Mouse (Mus musculus): ENCODE data around the gene Sobp. TPM values are rescaled to one million over a fixed set of nuclear protein-coding genes. Genes with fewer than 3 reads are reported as not detected.

Gene Sobp
- polyA plus RNA-seq, 1 experiment from 2014 or later, result 2.4 TPM

DNA sequence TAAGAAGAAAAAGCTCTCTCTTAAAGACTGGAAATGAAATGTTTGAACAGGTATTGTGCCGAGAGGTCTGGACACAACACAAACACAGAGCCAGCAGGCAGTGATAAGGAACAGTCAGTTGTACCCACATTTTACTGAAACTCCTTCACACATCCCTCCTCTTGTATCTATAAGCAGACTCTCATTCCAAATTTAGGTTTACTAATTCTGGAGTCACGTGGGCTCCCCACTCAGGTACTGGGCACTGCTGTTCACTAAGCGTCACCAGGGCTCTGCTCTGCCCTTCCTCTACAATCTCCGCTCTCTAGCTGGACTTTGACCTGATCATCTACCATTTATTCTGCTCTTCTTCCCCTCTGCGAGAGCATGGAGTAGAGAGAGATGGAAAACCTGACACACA is 15.4 kb downstream of the Sobp start:
- 0 out of 2 replicates have a peak, but pooled peaks cover 3% of the 10 kb centered on the region for H3K9me3 ChIP-seq (ENCODE audit: control insufficient read depth, low read length)
- H3K27ac ChIP-seq (replicated peaks in 1 of 2; ENCODE audit: control insufficient read depth in 1 of 2, insufficient read depth in 1 of 2, low read depth in 2 of 2, low read length in 2 of 2), result peak overlapping the region; percentile 78 to 86
- peaks cover 5% of the 10 kb centered on the region; the same call in 1 of the 2 replicates for H3K36me3 ChIP-seq (ENCODE audit: control insufficient read depth, insufficient read depth, low read length)
- peaks cover 12 to 19% of the 10 kb centered on the region in 2 experiments for H3K4me1 ChIP-seq (ENCODE audit: control insufficient read depth in 2 of 2, insufficient read depth in 2 of 2, low read length in 2 of 2)
- no peak overlapping the region; the same call in 1 of the 2 replicates for H3K4me2 ChIP-seq (ENCODE audit: low read length)
- no peak overlapping the region for H3K4me3 ChIP-seq (ENCODE audit: control insufficient read depth in 1 of 2, insufficient read depth in 1 of 2, low read depth in 1 of 2, low read length in 2 of 2)
- H3K27me3 ChIP-seq (ENCODE audit: control insufficient read depth, insufficient read depth, low read length), result no peaks in the 10 kb centered on the region
- WGBS, result 42% methylated on average over 5 of the region's 5 CpGs
- no peak overlapping the region for H3K9ac ChIP-seq (ENCODE audit: low read length)
- ATAC-seq (ENCODE audit: insufficient number of reproducible peaks, insufficient read depth, low FRiP score, low read depth), result no peak

GRCm38 (mm10) chr10:43155046-43155560 is 19.2 kb downstream of the Sobp start:
- Histone ChIP-seq H3K4me2 (ENCODE audit: low read length) (peak overlapping the region; percentile 38), H3K4me1 (ENCODE audit: control insufficient read depth in 2 of 2, insufficient read depth in 2 of 2, low read length in 2 of 2) (peaks cover 12 to 19% of the 10 kb centered on the region in 2 experiments), H3K36me3 (ENCODE audit: control insufficient read depth, insufficient read depth, low read length) (peaks cover 5% of the 10 kb centered on the region; the same call in 1 of the 2 replicates), H3K27me3 (ENCODE audit: control insufficient read depth, insufficient read depth, low read length) (no peaks in the 10 kb centered on the region), H3K4me3 (ENCODE audit: control insufficient read depth in 1 of 2, insufficient read depth in 1 of 2, low read depth in 1 of 2, low read length in 2 of 2) (no peak overlapping the region), H3K9me3 (ENCODE audit: control insufficient read depth, low read length) (no peaks in the 10 kb centered on the region), H3K27ac (replicated peaks in 1 of 2; ENCODE audit: control insufficient read depth in 1 of 2, insufficient read depth in 1 of 2, low read depth in 2 of 2, low read length in 2 of 2) (peak overlapping the region; percentile 45 to 67; a peak in 3 of 4 replicates), H3K9ac (ENCODE audit: low read length) (no peak overlapping the region)
- WGBS, result 29% methylated on average over 12 of the region's 12 CpGs
- ATAC-seq (ENCODE audit: insufficient number of reproducible peaks, insufficient read depth, low FRiP score, low read depth), result peak; percentile 54

GRCm38 (mm10) chr10:43152643-43153042 is 21.7 kb downstream of the Sobp start:
- Histone ChIP-seq H3K4me3 (ENCODE audit: control insufficient read depth in 1 of 2, insufficient read depth in 1 of 2, low read depth in 1 of 2, low read length in 2 of 2) (no peak overlapping the region), H3K9me3 (ENCODE audit: control insufficient read depth, low read length) (no peaks in the 10 kb centered on the region), H3K27me3 (ENCODE audit: control insufficient read depth, insufficient read depth, low read length) (no peaks in the 10 kb centered on the region), H3K27ac (replicated peaks in 1 of 2; ENCODE audit: control insufficient read depth in 1 of 2, insufficient read depth in 1 of 2, low read depth in 2 of 2, low read length in 2 of 2) (no peak overlapping the region), H3K4me1 (ENCODE audit: control insufficient read depth in 2 of 2, insufficient read depth in 2 of 2, low read length in 2 of 2) (peaks cover 5 to 11% of the 10 kb centered on the region in 2 experiments), H3K4me2 (ENCODE audit: low read length) (no peak overlapping the region), H3K36me3 (ENCODE audit: control insufficient read depth, insufficient read depth, low read length) (peaks cover 5% of the 10 kb centered on the region; the same call in 1 of the 2 replicates), H3K9ac (ENCODE audit: low read length) (no peak overlapping the region)
- WGBS, result 74% methylated on average over 8 of the region's 8 CpGs
- no peak for ATAC-seq (ENCODE audit: insufficient number of reproducible peaks, insufficient read depth, low FRiP score, low read depth)

GRCm38 (mm10) chr10:43148456-43148855 is 25.9 kb downstream of the Sobp start:
- WGBS, result 75% methylated on average over 11 of the region's 11 CpGs
- Histone ChIP-seq H3K9ac (ENCODE audit: low read length) (no peak overlapping the region), H3K27me3 (ENCODE audit: control insufficient read depth, insufficient read depth, low read length) (no peaks in the 10 kb centered on the region), H3K27ac (replicated peaks in 1 of 2; ENCODE audit: control insufficient read depth in 1 of 2, insufficient read depth in 1 of 2, low read depth in 2 of 2, low read length in 2 of 2) (no peak overlapping the region), H3K9me3 (ENCODE audit: control insufficient read depth, low read length) (no peaks in the 10 kb centered on the region), H3K4me3 (ENCODE audit: control insufficient read depth in 1 of 2, insufficient read depth in 1 of 2, low read depth in 1 of 2, low read length in 2 of 2) (no peak overlapping the region), H3K36me3 (ENCODE audit: control insufficient read depth, insufficient read depth, low read length) (no peaks in the 10 kb centered on the region), H3K4me2 (ENCODE audit: low read length) (no peak overlapping the region), H3K4me1 (ENCODE audit: control insufficient read depth in 2 of 2, insufficient read depth in 2 of 2, low read length in 2 of 2) (no peaks in the 10 kb centered on the region)
- no peak for ATAC-seq (ENCODE audit: insufficient number of reproducible peaks, insufficient read depth, low FRiP score, low read depth)

DNA sequence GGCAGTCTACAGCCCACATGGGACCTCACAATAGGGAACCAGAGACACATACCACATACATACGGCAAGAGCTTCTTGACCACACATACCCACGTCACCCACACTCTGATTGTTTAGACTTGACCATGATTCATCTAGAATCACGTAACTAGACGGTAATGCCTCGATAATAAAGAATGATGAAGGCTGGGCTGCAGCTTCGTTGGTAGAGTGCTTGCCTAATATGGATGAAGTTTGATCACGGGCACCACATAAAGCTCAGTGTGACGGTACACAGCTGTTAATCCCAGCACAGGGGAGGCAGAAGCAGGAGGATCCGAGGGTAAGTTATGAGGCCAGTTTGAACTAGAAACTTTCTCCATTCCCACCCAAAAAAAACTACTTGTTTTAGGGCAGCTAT is 31.2 kb downstream of the Sobp start:
- Histone ChIP-seq H3K27ac (replicated peaks in 1 of 2; ENCODE audit: control insufficient read depth in 1 of 2, insufficient read depth in 1 of 2, low read depth in 2 of 2, low read length in 2 of 2) (no peak overlapping the region), H3K27me3 (ENCODE audit: control insufficient read depth, insufficient read depth, low read length) (no peaks in the 10 kb centered on the region), H3K36me3 (ENCODE audit: control insufficient read depth, insufficient read depth, low read length) (no peaks in the 10 kb centered on the region), H3K4me2 (ENCODE audit: low read length) (no peak overlapping the region), H3K4me1 (ENCODE audit: control insufficient read depth in 2 of 2, insufficient read depth in 2 of 2, low read length in 2 of 2) (no peaks in the 10 kb centered on the region), H3K4me3 (ENCODE audit: control insufficient read depth in 1 of 2, insufficient read depth in 1 of 2, low read depth in 1 of 2, low read length in 2 of 2) (no peak overlapping the region), H3K9ac (ENCODE audit: low read length) (no peak overlapping the region), H3K9me3 (ENCODE audit: control insufficient read depth, low read length) (no peaks in the 10 kb centered on the region)
- 88% methylated on average over 9 of the region's 9 CpGs for WGBS
- no peak for ATAC-seq (ENCODE audit: insufficient number of reproducible peaks, insufficient read depth, low FRiP score, low read depth)

- WGBS, result 87% methylated on average over 11 of the region's 11 CpGs
- Histone ChIP-seq H3K4me3 (ENCODE audit: control insufficient read depth in 1 of 2, insufficient read depth in 1 of 2, low read depth in 1 of 2, low read length in 2 of 2) (no peak overlapping the region), H3K27ac (replicated peaks in 1 of 2; ENCODE audit: control insufficient read depth in 1 of 2, insufficient read depth in 1 of 2, low read depth in 2 of 2, low read length in 2 of 2) (no peak overlapping the region), H3K9me3 (ENCODE audit: control insufficient read depth, low read length) (no peaks in the 10 kb centered on the region), H3K27me3 (ENCODE audit: control insufficient read depth, insufficient read depth, low read length) (no peaks in the 10 kb centered on the region), H3K36me3 (ENCODE audit: control insufficient read depth, insufficient read depth, low read length) (no peaks in the 10 kb centered on the region), H3K9ac (ENCODE audit: low read length) (no peak overlapping the region), H3K4me2 (ENCODE audit: low read length) (no peak overlapping the region), H3K4me1 (ENCODE audit: control insufficient read depth in 2 of 2, insufficient read depth in 2 of 2, low read length in 2 of 2) (no peaks in the 10 kb centered on the region; a peak in 1 of 4 replicates)
- no peak for ATAC-seq (ENCODE audit: insufficient number of reproducible peaks, insufficient read depth, low FRiP score, low read depth)
Observed at GRCm38 (mm10) chr10:43134027-43134426, 40.3 kb downstream of the Sobp start.

DNA sequence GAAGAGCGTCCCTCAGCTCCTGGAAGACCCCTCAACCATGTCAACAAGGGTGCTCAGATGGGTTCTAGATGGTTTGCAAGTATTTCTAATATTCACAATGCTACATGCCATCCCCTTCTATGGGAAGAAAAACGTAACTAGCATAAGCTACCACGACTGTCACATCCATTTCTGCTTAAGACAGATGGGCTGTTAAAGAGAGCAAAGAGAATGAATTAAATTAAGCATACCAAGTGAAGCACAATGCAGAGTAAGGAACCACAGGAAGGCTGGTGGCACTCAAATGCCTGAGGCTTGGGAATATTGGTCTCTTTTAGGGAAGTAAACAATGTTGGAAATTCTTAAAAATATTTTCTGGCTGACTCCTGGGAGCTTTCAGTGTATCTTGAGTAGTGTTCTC is 45.6 kb downstream of the Sobp start:
- WGBS, result 82% methylated on average over 3 of the region's 3 CpGs
- no peak for ATAC-seq (ENCODE audit: insufficient number of reproducible peaks, insufficient read depth, low FRiP score, low read depth)
- peaks cover 7 to 11% of the 10 kb centered on the region in 2 experiments; a peak in 2 of 4 replicates for H3K4me1 ChIP-seq (ENCODE audit: control insufficient read depth in 2 of 2, insufficient read depth in 2 of 2, low read length in 2 of 2)
- H3K27me3 ChIP-seq (ENCODE audit: control insufficient read depth, insufficient read depth, low read length), result no peaks in the 10 kb centered on the region
- no peak overlapping the region for H3K9ac ChIP-seq (ENCODE audit: low read length)
- H3K9me3 ChIP-seq (ENCODE audit: control insufficient read depth, low read length), result no peaks in the 10 kb centered on the region
- H3K27ac ChIP-seq (replicated peaks in 1 of 2; ENCODE audit: control insufficient read depth in 1 of 2, insufficient read depth in 1 of 2, low read depth in 2 of 2, low read length in 2 of 2), result no peak overlapping the region
- H3K4me3 ChIP-seq (ENCODE audit: control insufficient read depth in 1 of 2, insufficient read depth in 1 of 2, low read depth in 1 of 2, low read length in 2 of 2), result no peak overlapping the region
- H3K36me3 ChIP-seq (ENCODE audit: control insufficient read depth, insufficient read depth, low read length), result 0 out of 2 replicates have a peak, but pooled peaks cover 4% of the 10 kb centered on the region
- H3K4me2 ChIP-seq (ENCODE audit: low read length), result no peak overlapping the region

DNA sequence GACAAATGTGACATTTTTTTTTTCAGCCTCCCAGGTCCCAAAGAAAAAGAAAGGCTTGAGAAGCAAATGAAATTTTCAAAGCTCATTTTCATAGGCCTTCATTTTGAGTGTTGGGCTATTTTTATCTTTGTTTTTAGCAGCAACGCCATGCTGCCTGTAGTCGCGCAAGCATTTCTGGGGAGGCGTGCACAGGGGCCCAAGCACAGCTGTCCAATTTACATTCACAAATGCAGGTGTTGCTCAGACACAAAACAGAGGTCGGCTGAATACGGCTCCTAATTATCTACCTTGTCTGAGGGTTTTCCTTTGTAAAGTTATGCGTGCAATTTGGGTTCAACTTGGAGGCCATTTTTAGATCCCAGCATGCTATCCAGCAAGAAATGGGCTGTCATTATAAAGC is 49.8 kb downstream of the Sobp start:
- Histone ChIP-seq H3K4me2 (ENCODE audit: low read length) (no peak overlapping the region), H3K4me1 (ENCODE audit: control insufficient read depth in 2 of 2, insufficient read depth in 2 of 2, low read length in 2 of 2) (peaks cover 12 to 23% of the 10 kb centered on the region in 2 experiments; a peak in 2 of 4 replicates), H3K27me3 (ENCODE audit: control insufficient read depth, insufficient read depth, low read length) (no peaks in the 10 kb centered on the region), H3K27ac (replicated peaks in 1 of 2; ENCODE audit: control insufficient read depth in 1 of 2, insufficient read depth in 1 of 2, low read depth in 2 of 2, low read length in 2 of 2) (peak overlapping the region; percentile 61 to 64), H3K36me3 (ENCODE audit: control insufficient read depth, insufficient read depth, low read length) (0 out of 2 replicates have a peak, but pooled peaks cover 4% of the 10 kb centered on the region), H3K4me3 (ENCODE audit: control insufficient read depth in 1 of 2, insufficient read depth in 1 of 2, low read depth in 1 of 2, low read length in 2 of 2) (no peak overlapping the region), H3K9ac (ENCODE audit: low read length) (no peak overlapping the region), H3K9me3 (ENCODE audit: control insufficient read depth, low read length) (no peaks in the 10 kb centered on the region)
- 42% methylated on average over 7 of the region's 7 CpGs for WGBS
- no peak for ATAC-seq (ENCODE audit: insufficient number of reproducible peaks, insufficient read depth, low FRiP score, low read depth)
